In the genomic region with DNA sequence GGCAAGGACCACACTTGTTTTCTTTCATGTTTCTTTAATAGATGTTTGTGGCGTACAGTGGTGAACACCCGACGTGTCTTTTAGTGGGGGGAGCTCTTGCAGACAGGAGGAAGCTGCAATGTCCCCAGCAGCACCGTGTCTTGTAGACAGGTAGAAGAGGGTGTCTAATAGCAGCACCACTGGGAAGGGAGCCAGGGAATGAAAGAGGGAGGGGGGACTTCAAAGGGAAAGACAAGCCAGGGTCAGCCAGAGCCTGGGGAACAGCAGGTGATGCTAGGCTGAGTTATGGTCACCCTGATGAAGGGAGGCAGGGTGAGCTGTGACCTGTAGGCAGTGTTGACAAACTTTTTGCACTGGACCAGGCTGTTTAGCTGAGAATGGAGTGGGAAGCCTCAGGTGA, we compare ENCODE assay signal across 18 mouse cellular contexts.
DNase-seq lines count a peak whose midpoint lies in the region; ATAC-seq lines count a peak whose summit lies in the region.
"Had no signal": no experiment of that assay in that cellular context is flagged by ENCODE, and none has a peak within 500 bp of the region (broad histone marks: within the 10 kb centered on the region; RNA-seq: fewer than 3 reads in every experiment).

No protein-coding gene starts in this region.

- ATAC-seq in heart, embryonic 12.5 days (ENCODE audit: insufficient number of reproducible peaks, low FRiP score), result peak; percentile 70
- peak; percentile 76 for ATAC-seq in heart, embryonic 14.5 days (ENCODE audit: insufficient number of reproducible peaks, insufficient read depth, low FRiP score, low read depth)
- ATAC-seq: activated CD4-positive, CD25-positive, alpha-beta regulatory T cell, adult 4 months; forebrain, embryonic 15.5 days; hindbrain, postnatal 0 days; Patski had no signal

- no peak overlapping the region for H3K4me2 ChIP-seq in heart, embryonic 12.5 days
- no peak overlapping the region for H3K4me2 ChIP-seq in heart, embryonic 14.5 days (ENCODE audit: low read length)
- H3K4me2 ChIP-seq: forebrain, embryonic 15.5 days; hindbrain, embryonic 12.5 days had no signal

- intact Hi-C loops in heart, postnatal 10 days (cut with DNase I), result no loop called here

- 57% methylated on average over 4 of the region's 4 CpGs for WGBS in heart, embryonic 10.5 days
- WGBS in heart, embryonic 12.5 days, result 46% methylated on average over 4 of the region's 4 CpGs
- 34% methylated on average over 4 of the region's 4 CpGs for WGBS in heart, embryonic 14.5 days
- WGBS in limb, embryonic 10.5 days, result 69% methylated on average over 4 of the region's 4 CpGs

- no peak overlapping the region for H3K9ac ChIP-seq in heart, embryonic 12.5 days
- no peak overlapping the region for H3K9ac ChIP-seq in heart, embryonic 14.5 days (ENCODE audit: low read length)
- H3K9ac ChIP-seq: forebrain, embryonic 15.5 days; hindbrain, embryonic 12.5 days had no signal

- peaks cover 29% of the 10 kb centered on the region for H3K4me1 ChIP-seq in heart, embryonic 10.5 days
- H3K4me1 ChIP-seq in heart, embryonic 12.5 days (replicated peaks), result peaks cover 35% of the 10 kb centered on the region
- H3K4me1 ChIP-seq in heart, embryonic 14.5 days (ENCODE audit: control insufficient read depth in 2 of 2, insufficient read depth in 2 of 2, low read length in 2 of 2), result peaks cover 15 to 17% of the 10 kb centered on the region in 2 experiments
- H3K4me1 ChIP-seq in limb, embryonic 10.5 days, result peaks cover 12% of the 10 kb centered on the region
- H3K4me1 ChIP-seq: hindbrain, embryonic 12.5 days had no signal

- H3K4me3 ChIP-seq in heart, embryonic 10.5 days, result no peak overlapping the region
- no peak overlapping the region for H3K4me3 ChIP-seq in heart, embryonic 12.5 days
- H3K4me3 ChIP-seq in heart, embryonic 14.5 days (ENCODE audit: control insufficient read depth in 1 of 2, insufficient read depth in 1 of 2, low read depth in 1 of 2, low read length in 2 of 2), result no peak overlapping the region
- H3K4me3 ChIP-seq in limb, embryonic 10.5 days, result no peak overlapping the region
- H3K4me3 ChIP-seq: forebrain, embryonic 15.5 days; hindbrain, embryonic 12.5 days had no signal

- no peak overlapping the region for H3K27ac ChIP-seq in heart, embryonic 10.5 days
- peak overlapping the region; percentile 42; the same call in 1 of the 2 replicates for H3K27ac ChIP-seq in heart, embryonic 12.5 days (ENCODE audit: poor library complexity, severe bottlenecking)
- no peak overlapping the region; a peak in 2 of 4 replicates for H3K27ac ChIP-seq in heart, embryonic 14.5 days (replicated peaks in 1 of 2; ENCODE audit: control insufficient read depth in 1 of 2, insufficient read depth in 1 of 2, low read depth in 2 of 2, low read length in 2 of 2)
- H3K27ac ChIP-seq in limb, embryonic 10.5 days, result no peak overlapping the region
- H3K27ac ChIP-seq: forebrain, embryonic 15.5 days; hindbrain, embryonic 12.5 days; hindbrain, postnatal 0 days had no signal

- no peaks in the 10 kb centered on the region for H3K9me3 ChIP-seq in heart, embryonic 10.5 days
- no peaks in the 10 kb centered on the region for H3K9me3 ChIP-seq in heart, embryonic 12.5 days (replicated peaks)
- 0 out of 2 replicates have a peak, but pooled peaks cover 3% of the 10 kb centered on the region for H3K9me3 ChIP-seq in heart, embryonic 14.5 days (ENCODE audit: control insufficient read depth, low read length)
- no peaks in the 10 kb centered on the region for H3K9me3 ChIP-seq in limb, embryonic 10.5 days (replicated peaks)
- H3K9me3 ChIP-seq: forebrain, embryonic 15.5 days; hindbrain, embryonic 12.5 days had no signal

- no peaks in the 10 kb centered on the region for H3K36me3 ChIP-seq in heart, embryonic 10.5 days
- no peaks in the 10 kb centered on the region for H3K36me3 ChIP-seq in heart, embryonic 12.5 days
- H3K36me3 ChIP-seq in heart, embryonic 14.5 days (ENCODE audit: control insufficient read depth, insufficient read depth, low read length), result no peaks in the 10 kb centered on the region
- no peaks in the 10 kb centered on the region for H3K36me3 ChIP-seq in limb, embryonic 10.5 days
- H3K36me3 ChIP-seq: forebrain, embryonic 15.5 days; hindbrain, embryonic 12.5 days had no signal

- no peaks in the 10 kb centered on the region for H3K27me3 ChIP-seq in heart, embryonic 10.5 days (ENCODE audit: insufficient read depth, poor library complexity, severe bottlenecking)
- no peaks in the 10 kb centered on the region for H3K27me3 ChIP-seq in heart, embryonic 12.5 days (replicated peaks)
- no peaks in the 10 kb centered on the region for H3K27me3 ChIP-seq in heart, embryonic 14.5 days (ENCODE audit: control insufficient read depth, insufficient read depth, low read length)
- H3K27me3 ChIP-seq in limb, embryonic 10.5 days (ENCODE audit: low read depth, poor library complexity, severe bottlenecking), result no peaks in the 10 kb centered on the region
- H3K27me3 ChIP-seq: CH12.LX; forebrain, embryonic 15.5 days; hindbrain, embryonic 12.5 days; Patski had no signal

- DNase-seq in heart, adult 11 months, result peak; percentile 92
- DNase-seq in heart, embryonic 10.5 days (ENCODE audit: low spot score), result no peak
- DNase-seq in heart, postnatal 10 days, result peak; percentile 57 to 61
- no peak for DNase-seq in limb, embryonic 10.5 days (ENCODE audit: low spot score)
- no peak for DNase-seq in frontal cortex, postnatal 36 days (ENCODE audit: low spot score in 2 of 2)
- DNase-seq: adrenal gland, postnatal 14 days; cerebellum, adult 11-12 months; cerebellum, adult 9-11 months; gastrocnemius, postnatal 10 days; kidney, adult 2 months had no signal

Comparison
In these comparisons a context has a peak if more than half of its experiments do, and no peak if none do; other contexts are left out.
1. DNase-seq: peak in heart, adult 11 months (single experiment) and heart, postnatal 10 days (2 of 2); none in heart, embryonic 10.5 days (single experiment), limb, embryonic 10.5 days (single experiment) and frontal cortex, postnatal 36 days (0 of 2).